ENCODE assay signal across 23 mouse cellular contexts in genomic region chr2:34827591-34827990, GRCm38 (mm10). TPM values are rescaled to one million over a fixed set of nuclear protein-coding genes. Genes with fewer than 3 reads are reported as not detected.
"Had no signal": no experiment of that assay in that cellular context is flagged by ENCODE, and none has a peak within 500 bp of the region (broad histone marks: within the 10 kb centered on the region; RNA-seq: fewer than 3 reads in every experiment).

No protein-coding gene starts in this region.

- ATAC-seq: intestine, postnatal 0 days had no signal

- H3K9me3 ChIP-seq: limb, embryonic 12.5 days; neural tube, embryonic 15.5 days had no signal

- H3K4me2 ChIP-seq: limb, embryonic 12.5 days had no signal

- H3K27me3 ChIP-seq: limb, embryonic 12.5 days; neural tube, embryonic 15.5 days had no signal

- H3K9ac ChIP-seq: limb, embryonic 12.5 days; neural tube, embryonic 15.5 days had no signal

- H3K4me3 ChIP-seq: limb, embryonic 12.5 days; midbrain, embryonic 10.5 days; neural tube, embryonic 15.5 days had no signal

- H3K27ac ChIP-seq: kidney, postnatal 0 days; limb, embryonic 12.5 days; midbrain, embryonic 10.5 days; neural tube, embryonic 15.5 days; stomach, postnatal 0 days had no signal

- DNase-seq: kidney, adult 9 months; kidney, postnatal 36 days; layer of hippocampus, adult 9-11 months; layer of hippocampus, postnatal 36 days; lung, postnatal 4 days; midbrain, embryonic 14.5 days; right cerebral cortex, adult 18-20 months; right cerebral cortex, postnatal 25 days; thymus, postnatal 14 days had no signal

RNA-seq across cellular contexts. Expression of gene Gm34653, which starts 5.2 kb away (rescaled TPM):
- total RNA-seq: layer of hippocampus, adult 18-20 months; layer of hippocampus, postnatal 36 days; left cerebral cortex, adult 8-10 months; left cerebral cortex, postnatal 25 days; megakaryocyte, adult 5-6 weeks had no signal
- polyA plus RNA-seq: intestine, postnatal 0 days; kidney, postnatal 0 days; lung, embryonic 16.5 days; midbrain, embryonic 10.5 days; midbrain, embryonic 14.5 days; myocyte; neural tube, embryonic 11.5 days; neural tube, embryonic 15.5 days; small intestine, adult 2 months; stomach, postnatal 0 days had no signal

RNA-seq across cellular contexts. Expression of gene Cutal, which starts 46.6 kb away (rescaled TPM):
- total RNA-seq: megakaryocyte, adult 5-6 weeks had no signal
- polyA plus RNA-seq: myocyte; neural tube, embryonic 11.5 days had no signal
